Mouse (Mus musculus) liver, embryonic 16.5 days (tissue): ENCODE measurements around the gene Arhgap30. TPM values are rescaled to one million over a fixed set of nuclear protein-coding genes. Genes with fewer than 3 reads are reported as not detected.

Experiments
- ATAC-seq: fragments of 200-750 bp; cut with Nextera tagmentation; 2 replicates; pipeline ENCODE4 v1.8.0; 2017; ENCODE audit warnings: low read depth, mild to moderate bottlenecking, moderate number of reproducible peaks, moderate library complexity
- H3K27ac ChIP-seq: fragments of 300-500 bp; sonication (generic); 2 replicates; pipeline ENCODE4 v1.5.1; 2014; ENCODE audit warnings: mild to moderate bottlenecking, low read length
- H3K27me3 ChIP-seq: fragments of 300-500 bp; sonication (generic); 2 replicates; pipeline ENCODE4 v1.6.1; 2014; ENCODE audit warnings: low read depth, low read length, mixed read lengths; ENCODE audit not compliant: control insufficient read depth, insufficient read depth
- H3K36me3 ChIP-seq: fragments of 300-500 bp; sonication (generic); 2 replicates; pipeline ENCODE4 v1.6.1; 2014; ENCODE audit warnings: mild to moderate bottlenecking; ENCODE audit not compliant: control insufficient read depth, insufficient read depth
- H3K4me1 ChIP-seq: fragments of 300-500 bp; sonication (generic); 2 replicates; pipeline ENCODE4 v1.6.1; 2014; ENCODE audit warnings: low read depth, low read length, mixed read lengths; ENCODE audit not compliant: control insufficient read depth
- H3K4me2 ChIP-seq: fragments of 300-500 bp; sonication (generic); 2 replicates; pipeline ENCODE4 v1.6.1; 2014; ENCODE audit warnings: low read depth, low read length, mixed read lengths
- H3K4me3 ChIP-seq: fragments of 300-500 bp; sonication (generic); 2 replicates; pipeline ENCODE4 v1.5.1; 2014; ENCODE audit warnings: low read depth, mild to moderate bottlenecking, low read length
- H3K9ac ChIP-seq: fragments of 300-500 bp; sonication (generic); 2 replicates; pipeline ENCODE4 v1.6.1; 2014; ENCODE audit warnings: low read depth, low read length
- H3K9me3 ChIP-seq: fragments of 300-500 bp; sonication (generic); replicated peaks from 2 replicates; pipeline ENCODE4 v1.6.1; 2016; ENCODE audit warnings: low read length; ENCODE audit not compliant: control insufficient read depth
- WGBS: fragments of 180-500 bp; shearing (Covaris S2); extraction: QIAGEN DNeasy Blood & Tissue Kit; methylation state at CpG from one replicate; pipeline ENCODE4 v1.1.7; 2014; ENCODE audit not compliant: insufficient replicate concordance; 5-methylcytosine and 5-hydroxymethylcytosine counted together
- polyA plus RNA-seq: library from polyadenylated mRNA; unstranded; fragments of >200 nt; fragmentation: Nextera tagmentation; extraction: Ambion mirVana; gene quantifications from 2 replicates; pipeline ENCODE4 v1.2.1, GENCODE M21; 2015

Gene Arhgap30
- polyA plus RNA-seq, 1 experiment from 2014 or later, result 5.8 TPM

DNA sequence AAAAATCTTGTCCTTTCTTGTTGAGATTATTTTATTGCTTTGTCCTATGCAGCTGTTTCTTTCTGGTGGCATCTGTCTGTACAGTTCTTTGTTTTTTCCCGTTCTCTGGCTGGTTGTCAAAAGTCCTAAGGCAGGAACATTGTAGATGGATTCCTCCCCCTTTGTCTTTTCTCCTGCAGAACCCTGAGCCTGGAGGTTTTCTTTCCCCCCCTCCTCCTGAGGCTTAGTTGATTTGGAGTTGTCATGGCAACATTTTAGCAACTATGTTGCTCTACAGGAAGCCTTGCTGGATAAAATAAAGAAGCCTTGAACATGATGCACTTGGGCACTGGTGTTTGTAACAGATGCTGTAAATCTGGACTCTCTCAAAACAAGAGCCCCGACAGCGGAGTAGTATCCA lies 23.7 kb downstream of the Arhgap30 start:
- H3K27me3 ChIP-seq, result no peaks in the 10 kb centered on the region
- peak overlapping the region; percentile 97 for H3K4me3 ChIP-seq
- peaks cover 11% of the 10 kb centered on the region for H3K36me3 ChIP-seq
- ATAC-seq, result no peak
- H3K4me2 ChIP-seq, result peak overlapping the region; percentile 69
- peaks cover 23% of the 10 kb centered on the region for H3K4me1 ChIP-seq
- H3K9me3 ChIP-seq, result no peaks in the 10 kb centered on the region
- WGBS, result 51% methylated on average over 3 of the region's 3 CpGs
- H3K27ac ChIP-seq, result no peak overlapping the region
- H3K9ac ChIP-seq, result peak overlapping the region; percentile 96

DNA sequence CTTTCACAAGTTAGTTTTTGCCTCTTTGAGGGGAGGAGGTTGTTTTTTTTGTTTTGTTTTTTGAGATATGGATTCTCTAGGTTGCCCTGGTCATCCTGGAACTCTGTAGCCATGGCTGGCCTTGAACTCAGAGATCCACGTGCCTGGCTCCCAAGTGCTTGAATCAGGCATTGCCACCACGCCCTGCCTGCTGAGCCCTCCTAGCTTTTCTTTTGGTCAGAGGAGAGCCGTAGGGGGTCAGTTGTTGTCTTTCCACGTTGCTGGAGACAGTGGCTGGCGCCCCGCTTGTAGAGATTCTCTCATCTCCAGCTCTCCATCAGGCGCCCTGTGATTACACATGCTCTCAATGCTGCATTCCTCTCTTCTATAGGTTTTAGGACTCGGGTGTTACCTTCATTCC lies 24.9 kb downstream of the Arhgap30 start:
- Histone ChIP-seq H3K27ac (no peak overlapping the region), H3K27me3 (no peaks in the 10 kb centered on the region), H3K4me1 (peaks cover 23% of the 10 kb centered on the region), H3K9me3 (no peaks in the 10 kb centered on the region), H3K4me3 (no peak overlapping the region), H3K9ac (no peak overlapping the region), H3K36me3 (peaks cover 14% of the 10 kb centered on the region), H3K4me2 (no peak overlapping the region)
- 70% methylated on average over 8 of the region's 8 CpGs for WGBS
- ATAC-seq, result no peak

DNA sequence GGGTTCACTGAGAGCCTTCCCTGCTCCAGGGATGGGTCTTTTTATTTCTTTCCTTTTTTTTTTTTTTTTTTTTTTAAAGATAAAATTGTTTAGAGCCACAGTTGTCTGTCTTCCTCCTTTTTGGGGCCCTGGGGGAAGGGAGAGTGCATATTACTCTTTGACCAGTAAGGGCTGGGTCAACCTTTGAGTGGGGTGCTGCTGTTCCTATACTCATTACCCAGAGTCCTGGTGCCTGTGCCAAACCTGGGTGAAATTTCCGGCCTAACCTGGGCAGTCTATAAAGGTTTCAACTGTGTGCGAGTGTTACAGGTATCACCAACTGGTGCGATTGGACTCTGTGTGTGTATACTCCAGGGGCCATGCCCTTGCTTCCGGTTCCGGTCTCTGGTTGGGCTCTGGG lies 29.9 kb downstream of the Arhgap30 start, which contains the start of gene Tstd1:
TSS of gene Tstd1 (plus strand) at position 213 of the 400 bp plus-strand sequence.
- WGBS, result 80% methylated on average over 5 of the region's 5 CpGs
- Histone ChIP-seq H3K4me2 (no peak within 1 kb of the TSS), H3K4me3 (no peak within 1 kb of the TSS), H3K36me3 (peaks cover 14% of the 10 kb centered on the region), H3K27ac (no peak within 1 kb of the TSS), H3K4me1 (peaks cover 15% of the 10 kb centered on the region), H3K27me3 (no peaks in the 10 kb centered on the region), H3K9ac (no peak within 1 kb of the TSS), H3K9me3 (no peaks in the 10 kb centered on the region)
- peak; percentile 55 for ATAC-seq

DNA sequence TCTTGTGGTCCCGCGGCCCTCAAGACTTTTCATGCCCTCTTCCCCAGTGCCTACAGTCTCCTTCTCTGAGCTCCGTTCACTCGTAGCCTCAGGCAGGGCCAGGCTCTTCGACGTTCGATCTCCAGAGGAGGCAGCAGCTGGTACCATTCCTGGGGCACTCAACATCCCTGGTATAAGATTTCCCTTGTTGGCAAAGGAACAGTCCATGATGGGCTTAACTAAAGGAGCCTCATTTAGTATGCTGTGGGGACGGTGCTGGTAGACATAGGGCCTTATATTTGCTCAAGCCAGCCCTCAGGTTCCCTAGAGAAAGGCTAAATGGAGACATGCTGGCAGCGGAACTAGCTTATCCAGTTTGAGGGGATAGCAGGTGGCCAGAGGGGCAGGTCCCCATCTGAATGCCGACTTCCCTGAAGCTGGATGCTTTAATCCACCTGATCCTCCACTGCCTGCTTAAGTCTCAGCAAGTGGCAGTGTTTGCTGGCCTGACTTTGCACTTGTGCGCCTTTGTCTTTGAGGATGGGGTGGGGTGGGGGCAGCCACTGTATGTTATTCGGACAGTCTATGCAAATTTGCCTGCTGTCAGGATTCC lies 30.6 kb downstream of the Arhgap30 start:
- Histone ChIP-seq H3K9me3 (no peaks in the 10 kb centered on the region), H3K4me2 (no peak overlapping the region), H3K36me3 (peaks cover 14% of the 10 kb centered on the region), H3K27ac (no peak overlapping the region), H3K27me3 (no peaks in the 10 kb centered on the region), H3K9ac (no peak overlapping the region), H3K4me3 (no peak overlapping the region), H3K4me1 (peaks cover 8% of the 10 kb centered on the region)
- no peak for ATAC-seq
- 75% methylated on average over 12 of the region's 12 CpGs for WGBS

DNA sequence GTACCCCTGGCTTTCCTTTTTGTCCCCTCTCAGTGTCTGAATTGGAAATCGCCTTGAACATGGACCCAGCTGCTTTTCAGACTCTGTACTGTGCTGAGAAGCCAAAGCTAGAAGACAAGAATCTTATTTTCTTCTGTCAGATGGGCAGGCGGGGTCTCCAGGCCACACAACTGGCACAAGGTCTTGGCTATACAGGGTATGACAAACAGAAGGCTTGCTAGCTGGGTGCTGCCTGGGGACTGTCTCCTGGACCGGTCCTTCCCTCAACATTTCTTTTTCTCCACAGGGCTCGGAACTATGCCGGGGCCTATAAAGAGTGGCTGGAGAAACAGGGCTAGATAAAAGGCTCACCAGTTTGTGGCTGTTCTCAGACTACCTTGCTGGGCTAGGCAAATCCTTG lies 31.2 kb downstream of the Arhgap30 start:
- ATAC-seq, result no peak
- Histone ChIP-seq H3K27ac (no peak overlapping the region), H3K9ac (no peak overlapping the region), H3K4me3 (no peak overlapping the region), H3K36me3 (peaks cover 14% of the 10 kb centered on the region), H3K9me3 (no peaks in the 10 kb centered on the region), H3K27me3 (no peaks in the 10 kb centered on the region), H3K4me1 (peaks cover 5% of the 10 kb centered on the region), H3K4me2 (no peak overlapping the region)
- WGBS, result 80% methylated on average over 5 of the region's 5 CpGs

DNA sequence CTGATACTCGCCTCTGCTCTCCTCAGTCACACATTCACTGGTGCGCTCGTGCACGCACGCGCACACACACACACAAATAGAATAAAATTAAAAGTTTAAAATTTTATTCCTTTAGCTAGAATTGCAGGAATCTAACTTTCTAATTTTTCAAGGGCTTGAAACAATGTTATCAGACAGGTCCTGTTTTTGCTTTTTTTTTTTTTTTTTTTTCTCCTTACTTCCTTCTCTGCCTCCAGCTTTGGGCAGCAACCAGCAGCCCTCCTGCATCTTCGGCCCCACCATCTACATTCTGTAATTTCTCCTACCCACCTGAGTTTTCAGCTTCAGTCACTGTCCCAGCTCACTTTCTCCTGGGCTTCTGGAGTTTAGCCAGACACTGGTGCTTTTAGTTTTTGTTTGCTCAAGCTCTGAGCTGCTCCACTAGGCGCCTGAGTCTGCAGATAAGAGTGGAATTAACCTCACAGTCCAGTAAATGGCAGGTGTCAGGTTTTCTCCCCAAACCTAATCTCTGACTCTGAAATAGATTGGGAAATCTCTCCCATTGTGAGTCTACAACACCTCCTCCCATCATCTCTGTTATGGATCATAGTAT lies 33.8 kb downstream of the Arhgap30 start:
- H3K27ac ChIP-seq, result no peak overlapping the region
- H3K4me3 ChIP-seq, result no peak overlapping the region
- H3K36me3 ChIP-seq, result peaks cover 4% of the 10 kb centered on the region
- H3K27me3 ChIP-seq, result no peaks in the 10 kb centered on the region
- peaks cover 5% of the 10 kb centered on the region for H3K4me1 ChIP-seq
- no peaks in the 10 kb centered on the region for H3K9me3 ChIP-seq
- ATAC-seq, result peak; percentile 58
- 67% methylated on average over 8 of the region's 8 CpGs for WGBS
- H3K9ac ChIP-seq, result no peak overlapping the region
- H3K4me2 ChIP-seq, result no peak overlapping the region

DNA sequence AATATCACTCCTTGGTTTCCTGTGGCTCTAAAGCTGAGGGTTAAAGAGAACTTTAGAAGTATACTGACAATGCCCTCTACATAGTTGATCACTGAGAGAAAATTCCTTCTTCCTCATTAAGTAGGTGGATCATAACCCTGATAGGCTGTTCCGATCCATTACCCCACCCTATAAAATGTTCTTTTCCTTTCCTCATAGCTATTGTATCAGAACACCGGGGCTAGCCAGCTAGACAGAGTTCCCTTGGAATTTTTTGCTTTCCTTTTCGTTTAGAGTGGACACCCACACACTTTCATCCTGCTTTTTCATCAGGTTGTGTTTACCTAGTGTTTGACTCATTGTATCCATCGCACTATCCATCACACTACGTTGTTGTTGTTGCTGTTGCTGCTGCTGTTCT lies 35.9 kb downstream of the Arhgap30 start:
- H3K4me2 ChIP-seq, result 0 out of 2 replicates have a peak overlapping the region, but pooled peaks have one; percentile 13
- H3K27ac ChIP-seq, result no peak overlapping the region
- H3K9ac ChIP-seq, result no peak overlapping the region
- no peaks in the 10 kb centered on the region for H3K27me3 ChIP-seq
- 49% methylated on average over 5 of the region's 5 CpGs for WGBS
- H3K4me3 ChIP-seq, result no peak overlapping the region
- peaks cover 2% of the 10 kb centered on the region; the same call in 1 of the 2 replicates for H3K4me1 ChIP-seq
- no peaks in the 10 kb centered on the region for H3K9me3 ChIP-seq
- no peaks in the 10 kb centered on the region for H3K36me3 ChIP-seq
- peak; percentile 46 for ATAC-seq

DNA sequence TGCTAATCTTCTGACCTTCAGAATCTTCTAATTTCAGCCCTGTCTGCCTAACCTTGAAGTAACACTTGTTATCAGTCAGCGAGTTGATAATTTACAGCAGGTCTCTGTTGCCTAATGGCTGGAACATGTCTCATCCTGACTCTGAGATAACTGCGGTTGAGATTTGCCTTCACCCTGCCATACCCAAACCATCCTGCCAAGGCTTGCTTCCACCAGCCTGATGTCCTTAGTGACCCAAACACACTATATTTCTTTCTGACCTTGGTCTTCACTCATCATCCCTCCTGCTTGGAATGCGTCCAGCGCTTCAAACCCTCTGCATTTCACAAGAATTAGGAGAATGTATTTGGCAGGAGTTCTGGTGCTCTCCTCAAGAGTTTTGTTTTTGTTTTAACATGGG lies 36.4 kb downstream of the Arhgap30 start:
- WGBS, result 57% methylated on average over 4 of the region's 4 CpGs
- peak; percentile 39 for ATAC-seq
- H3K27me3 ChIP-seq, result no peaks in the 10 kb centered on the region
- peaks cover 2% of the 10 kb centered on the region; the same call in 1 of the 2 replicates for H3K4me1 ChIP-seq
- H3K27ac ChIP-seq, result no peak overlapping the region
- no peaks in the 10 kb centered on the region for H3K36me3 ChIP-seq
- H3K9ac ChIP-seq, result no peak overlapping the region
- no peaks in the 10 kb centered on the region for H3K9me3 ChIP-seq
- H3K4me3 ChIP-seq, result no peak overlapping the region
- no peak overlapping the region for H3K4me2 ChIP-seq

DNA sequence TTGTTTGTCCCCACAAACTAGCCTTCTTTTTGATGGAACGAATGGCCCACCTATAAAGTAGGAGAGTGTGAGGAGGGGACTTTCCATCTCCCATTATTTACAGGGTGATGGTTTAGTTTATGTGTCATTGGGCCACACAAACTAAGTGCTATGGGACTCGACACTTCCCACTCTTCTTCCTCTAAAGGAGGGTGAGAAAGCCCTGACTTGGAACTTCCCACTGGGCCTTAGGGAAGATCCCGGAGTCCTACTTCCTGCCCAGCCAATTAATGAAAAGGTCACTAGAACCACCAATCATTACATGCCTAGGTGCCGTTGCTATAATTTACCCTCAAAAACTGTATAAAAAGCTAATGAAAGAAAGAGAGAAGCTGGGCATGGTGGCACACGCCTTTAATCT lies 43.4 kb downstream of the Arhgap30 start:
- no peak for ATAC-seq
- H3K36me3 ChIP-seq, result no peaks in the 10 kb centered on the region
- H3K27me3 ChIP-seq, result peaks cover 12% of the 10 kb centered on the region
- no peaks in the 10 kb centered on the region; the same call in 1 of the 2 replicates for H3K4me1 ChIP-seq
- H3K4me2 ChIP-seq, result no peak overlapping the region
- no peak overlapping the region for H3K9ac ChIP-seq
- no peak overlapping the region for H3K27ac ChIP-seq
- no peaks in the 10 kb centered on the region for H3K9me3 ChIP-seq
- no peak overlapping the region for H3K4me3 ChIP-seq
- WGBS, result 43% methylated on average over 5 of the region's 5 CpGs
